Mouse (Mus musculus): ENCODE measurements at regions not wholly inside any gene's neighbourhood (a gene's known extent, or its start where the extent isn't known, plus 50 kb on each side); places are given as distances from the start of the nearest gene placed in this dataset.
"Not testable (repeated sequence)": the region's sequence is repeated elsewhere in the genome, so short reads cannot be mapped to it uniquely, and the experiment has no call there.

GRCm38 (mm10) chr6:31129987-31130386 is 171.1 kb upstream of the Klf14 start:
- DNase-seq (ENCODE audit: low spot score in 2 of 2) = no peak

GRCm38 (mm10) chr6:31130522-31130921 is 171.6 kb upstream of the Klf14 start:
- no peak for DNase-seq (ENCODE audit: low spot score in 2 of 2)

- no peak for DNase-seq (ENCODE audit: low spot score in 2 of 2)
These were observed 172.8 kb upstream of the Klf14 start for GRCm38 (mm10) chr6:31131716-31132115.

GRCm38 (mm10) chr6:31132396-31133190 is 173.7 kb upstream of the Klf14 start:
- no peak for DNase-seq (ENCODE audit: low spot score in 2 of 2)

- peak in 1 of 2 experiments; percentile 66 for DNase-seq (ENCODE audit: low spot score in 2 of 2)
These were observed 175.2 kb upstream of the Klf14 start for GRCm38 (mm10) chr6:31133896-31134735.

- DNase-seq (ENCODE audit: low spot score in 2 of 2) = no peak
These were observed 175.8 kb upstream of the Klf14 start for GRCm38 (mm10) chr6:31134736-31135077.

- DNase-seq (ENCODE audit: low spot score in 2 of 2) = no peak
These were observed 176.7 kb upstream of the Klf14 start for GRCm38 (mm10) chr6:31135580-31135979.

- DNase-seq (ENCODE audit: low spot score in 2 of 2) = peak in 1 of 2 experiments; percentile 55
These were observed 178.0 kb upstream of the Klf14 start for GRCm38 (mm10) chr6:31136895-31137294.

- no peak for DNase-seq (ENCODE audit: low spot score in 2 of 2)
These were observed 178.5 kb upstream of the Klf14 start for GRCm38 (mm10) chr6:31137351-31137750.

- no peak for DNase-seq (ENCODE audit: low spot score in 2 of 2)
These were observed 181.1 kb upstream of the Klf14 start for GRCm38 (mm10) chr6:31140000-31140399.

- DNase-seq (ENCODE audit: low spot score in 2 of 2) = peak in 1 of 2 experiments; percentile 51
These were observed 181.7 kb upstream of the Klf14 start for GRCm38 (mm10) chr6:31140593-31140992.

- no peak for DNase-seq (ENCODE audit: low spot score in 2 of 2)
These were observed 182.6 kb upstream of the Klf14 start for GRCm38 (mm10) chr6:31141486-31141885.

- DNase-seq (ENCODE audit: low spot score in 2 of 2) = not testable (repeated sequence)
These were observed 183.7 kb upstream of the Klf14 start for GRCm38 (mm10) chr6:31142479-31143007.

- DNase-seq (ENCODE audit: low spot score in 2 of 2) = no peak
These were observed 186.8 kb upstream of the Klf14 start for GRCm38 (mm10) chr6:31145687-31146086.

GRCm38 (mm10) chr6:31146779-31147178 is 187.9 kb upstream of the Klf14 start:
- DNase-seq (ENCODE audit: low spot score in 2 of 2) = no peak

- DNase-seq (ENCODE audit: low spot score in 2 of 2) = no peak
These were observed 188.8 kb upstream of the Klf14 start for GRCm38 (mm10) chr6:31147682-31148081.

GRCm38 (mm10) chr6:31148311-31148856 is 189.5 kb upstream of the Klf14 start:
- peak in 1 of 2 experiments; percentile 67 for DNase-seq (ENCODE audit: low spot score in 2 of 2)

- no peak for DNase-seq (ENCODE audit: low spot score in 2 of 2)
These were observed 190.3 kb upstream of the Klf14 start for GRCm38 (mm10) chr6:31149164-31149563.

- no peak for DNase-seq (ENCODE audit: low spot score in 2 of 2)
These were observed 191.5 kb upstream of the Klf14 start for GRCm38 (mm10) chr6:31150416-31150815.

- DNase-seq (ENCODE audit: low spot score in 2 of 2) = peak in 1 of 2 experiments; percentile 82
These were observed 197.0 kb upstream of the Klf14 start for GRCm38 (mm10) chr6:31155857-31156256.

GRCm38 (mm10) chr6:31156999-31157398 is 198.1 kb upstream of the Klf14 start:
- DNase-seq (ENCODE audit: low spot score in 2 of 2) = no peak

- no peak for DNase-seq (ENCODE audit: low spot score in 2 of 2)
These were observed 198.6 kb upstream of the Klf14 start for GRCm38 (mm10) chr6:31157429-31157828.
